Mouse (Mus musculus) lung, adult 2 months (tissue): ENCODE results near the gene Csrnp1.

Source experiments
- CTCF ChIP-seq: fragments of 200-500 bp; IDR thresholded peaks from 2 replicates; pipeline ENCODE4 v1.5.1; 2011; ENCODE audit warnings: mild to moderate bottlenecking, low read length, control low read depth; ENCODE audit not compliant: insufficient read depth
- POLR2A ChIP-seq: fragments of 200-500 bp; IDR thresholded peaks from 2 replicates; pipeline ENCODE4 v1.6.1; 2011; ENCODE audit warnings: low read depth, mild to moderate bottlenecking, control low read depth, low read length, borderline replicate concordance; ENCODE audit errors: extremely low read depth

- TF ChIP-seq CTCF: no peak
- TF ChIP-seq POLR2A: no peak
Measured at GRCm38 (mm10) chr9:120020285-120020890, 35.9 kb upstream of the Csrnp1 start.
